Mouse (Mus musculus) hindbrain, embryonic 13.5 days (tissue): ENCODE results near the gene Cdkn2aip. TPM values are rescaled to one million over a fixed set of nuclear protein-coding genes. Genes with fewer than 3 reads are reported as not detected.

ENCODE experiments used
- ATAC-seq: fragments of 200-750 bp; cut with Nextera tagmentation; 2 replicates; pipeline ENCODE4 v1.8.0; 2017; ENCODE audit warnings: moderate TSS enrichment; ENCODE audit not compliant: low FRiP score
- H3K27ac ChIP-seq: fragments of 300-500 bp; sonication (generic); 2 replicates; pipeline ENCODE4 v1.5.1; 2015; ENCODE audit warnings: inconsistent platforms, mild to moderate bottlenecking, moderate library complexity
- H3K27me3 ChIP-seq: fragments of 300-500 bp; sonication (generic); 2 replicates; pipeline ENCODE4 v1.6.1; 2015; ENCODE audit warnings: mild to moderate bottlenecking, inconsistent platforms
- H3K36me3 ChIP-seq: fragments of 300-500 bp; sonication (generic); 2 replicates; pipeline ENCODE4 v1.6.1; 2015; ENCODE audit warnings: mild to moderate bottlenecking, inconsistent platforms
- H3K4me1 ChIP-seq: fragments of 300-500 bp; sonication (generic); replicated peaks from 2 replicates; pipeline ENCODE4 v1.6.1; 2015; ENCODE audit warnings: inconsistent platforms
- H3K4me2 ChIP-seq: fragments of 300-500 bp; sonication (generic); 2 replicates; pipeline ENCODE4 v1.6.1; 2015; ENCODE audit warnings: inconsistent platforms, mild to moderate bottlenecking, moderate library complexity
- H3K4me3 ChIP-seq: fragments of 300-500 bp; sonication (generic); 2 replicates; pipeline ENCODE4 v1.5.1; 2015; ENCODE audit warnings: mild to moderate bottlenecking, inconsistent platforms
- H3K9ac ChIP-seq: fragments of 300-500 bp; sonication (generic); 2 replicates; pipeline ENCODE4 v1.6.1; 2015; ENCODE audit warnings: mild to moderate bottlenecking, inconsistent platforms
- H3K9me3 ChIP-seq: fragments of 300-500 bp; sonication (generic); 2 replicates; pipeline ENCODE4 v1.6.1; 2016; ENCODE audit warnings: inconsistent platforms
- WGBS: fragments of 180-500 bp; shearing (Covaris S2); methylation state at CpG from one replicate; pipeline ENCODE4 v1.1.7; 2015; 5-methylcytosine and 5-hydroxymethylcytosine counted together
- polyA plus RNA-seq: library from polyadenylated mRNA; unstranded; fragments of >200 nt; fragmentation: Nextera tagmentation; extraction: Ambion mirVana; gene quantifications from 2 replicates; pipeline ENCODE4 v1.2.1, GENCODE M21; 2015

Cdkn2aip gene
- 41.0 and 41.4 TPM in 2 replicates for polyA plus RNA-seq

DNA sequence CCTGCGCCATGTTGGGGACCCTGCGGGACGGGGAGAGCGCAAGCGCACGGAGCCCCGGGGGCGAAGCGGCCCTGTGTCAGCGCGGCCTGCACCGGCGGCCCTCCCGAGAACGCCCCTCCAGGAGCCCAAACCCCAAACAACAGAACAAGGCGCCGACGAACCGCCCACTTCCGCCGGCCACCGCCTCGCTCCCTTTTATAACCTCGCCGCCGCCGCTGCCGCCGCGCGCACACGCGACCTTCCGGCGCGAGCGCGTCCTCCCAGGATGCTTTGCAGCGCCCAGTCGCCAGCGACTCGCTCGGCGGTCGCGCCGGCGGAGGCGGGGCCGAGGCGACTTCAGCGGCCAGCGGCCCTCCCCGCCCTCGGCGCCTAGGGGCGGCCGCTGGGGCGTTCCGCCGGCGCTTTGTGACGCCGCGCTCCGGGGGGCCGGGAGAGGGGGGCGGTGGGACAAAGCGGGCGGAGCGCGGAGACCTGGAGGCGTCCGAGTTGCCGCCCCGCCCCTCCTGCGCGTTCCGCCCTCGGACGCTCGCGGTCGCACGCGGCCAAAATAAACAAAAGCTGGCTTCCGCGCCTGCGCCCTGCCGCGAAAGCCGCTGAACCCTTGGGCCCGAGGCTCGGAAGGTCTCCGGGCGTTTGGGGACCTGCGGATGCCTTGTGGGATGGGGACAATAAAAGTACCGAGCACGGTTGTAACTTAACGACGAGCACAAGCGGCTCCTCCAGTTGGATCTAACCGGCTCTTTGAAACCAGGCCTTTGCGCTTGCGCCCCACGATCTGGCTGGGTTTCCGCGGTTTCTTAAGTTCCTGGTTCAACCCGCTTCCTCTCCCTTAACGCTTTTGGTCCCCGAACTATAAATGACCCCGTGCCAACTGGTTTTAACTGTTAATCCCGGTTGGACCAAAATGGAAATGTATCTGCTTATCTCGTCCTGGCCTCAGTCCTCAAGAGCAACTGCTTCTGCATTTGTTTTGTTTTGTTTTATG, at the start of gene Cdkn2aip:
Gene Cdkn2aip, minus strand, starts transcription at position 172 of the 985 bp plus-strand sequence.
- H3K4me2 ChIP-seq, result peak within 1 kb of the TSS; percentile 70
- H3K27ac ChIP-seq, result peak within 1 kb of the TSS; percentile 96
- peaks cover 16% of the 10 kb centered on the region for H3K36me3 ChIP-seq
- H3K27me3 ChIP-seq, result no peaks in the 10 kb centered on the region
- WGBS, result under 1% methylated on average over 112 of the region's 114 CpGs
- peaks cover 25% of the 10 kb centered on the region for H3K4me1 ChIP-seq
- ATAC-seq, result peak; percentile 95
- H3K4me3 ChIP-seq, result peak within 1 kb of the TSS; percentile 98
- H3K9ac ChIP-seq, result peak within 1 kb of the TSS; percentile 96
- no peaks in the 10 kb centered on the region for H3K9me3 ChIP-seq

DNA sequence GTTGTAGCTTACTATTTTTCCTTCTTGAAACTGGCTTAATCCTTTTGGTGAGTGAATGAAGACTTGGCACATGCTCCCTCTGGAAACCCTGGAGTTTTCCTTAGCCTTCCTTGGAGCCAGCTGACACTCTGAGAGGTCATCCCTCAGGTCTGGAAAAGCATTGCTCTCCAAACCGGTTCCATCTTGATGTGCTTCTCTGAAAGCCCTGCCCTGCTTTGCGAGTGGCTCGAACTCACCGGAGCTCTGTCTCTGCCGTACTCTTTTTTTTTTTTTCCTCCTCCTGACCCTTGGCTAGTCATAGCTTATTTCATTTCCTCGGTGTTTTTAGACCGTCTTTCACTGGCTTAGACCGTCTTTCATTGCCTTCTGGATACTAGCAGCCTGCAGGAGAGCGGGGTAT, 49.5 kb upstream of the Cdkn2aip start:
- Histone ChIP-seq H3K27me3 (peaks cover 3% of the 10 kb centered on the region; the same call in 1 of the 2 replicates), H3K9ac (no peak overlapping the region), H3K27ac (no peak overlapping the region), H3K4me2 (peak overlapping the region; percentile 35), H3K4me3 (no peak overlapping the region), H3K4me1 (peaks cover 20% of the 10 kb centered on the region), H3K9me3 (no peaks in the 10 kb centered on the region), H3K36me3 (no peaks in the 10 kb centered on the region)
- ATAC-seq, result no peak
- WGBS, result 38% methylated on average over 9 of the region's 9 CpGs

DNA sequence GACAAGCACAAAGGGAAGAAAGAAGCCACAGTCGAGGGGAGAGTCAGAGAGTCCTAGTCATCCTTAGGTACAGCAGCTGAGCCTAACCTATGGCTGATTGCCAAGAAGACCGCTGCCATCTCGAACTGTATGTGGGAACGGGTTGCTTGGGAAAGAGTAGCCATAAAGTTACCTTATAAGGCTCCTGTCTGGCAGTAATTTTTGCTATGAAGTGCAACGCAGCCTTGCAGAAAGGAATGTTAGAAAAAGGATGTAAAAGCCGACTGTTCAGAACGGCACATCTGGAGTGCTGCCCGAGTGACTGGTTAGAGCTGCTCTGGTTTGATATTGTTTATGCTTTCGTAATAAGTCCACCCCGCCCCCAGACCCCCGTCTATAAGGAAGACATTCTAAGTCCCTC, 47.0 kb upstream of the Cdkn2aip start:
- no peak overlapping the region for H3K4me3 ChIP-seq
- no peak overlapping the region for H3K4me2 ChIP-seq
- no peak overlapping the region for H3K27ac ChIP-seq
- H3K9ac ChIP-seq, result no peak overlapping the region
- H3K4me1 ChIP-seq, result peaks cover 20% of the 10 kb centered on the region
- no peaks in the 10 kb centered on the region for H3K36me3 ChIP-seq
- no peak for ATAC-seq
- WGBS, result 72% methylated on average over 11 of the region's 11 CpGs
- peaks cover 3% of the 10 kb centered on the region; the same call in 1 of the 2 replicates for H3K27me3 ChIP-seq
- no peaks in the 10 kb centered on the region for H3K9me3 ChIP-seq

DNA sequence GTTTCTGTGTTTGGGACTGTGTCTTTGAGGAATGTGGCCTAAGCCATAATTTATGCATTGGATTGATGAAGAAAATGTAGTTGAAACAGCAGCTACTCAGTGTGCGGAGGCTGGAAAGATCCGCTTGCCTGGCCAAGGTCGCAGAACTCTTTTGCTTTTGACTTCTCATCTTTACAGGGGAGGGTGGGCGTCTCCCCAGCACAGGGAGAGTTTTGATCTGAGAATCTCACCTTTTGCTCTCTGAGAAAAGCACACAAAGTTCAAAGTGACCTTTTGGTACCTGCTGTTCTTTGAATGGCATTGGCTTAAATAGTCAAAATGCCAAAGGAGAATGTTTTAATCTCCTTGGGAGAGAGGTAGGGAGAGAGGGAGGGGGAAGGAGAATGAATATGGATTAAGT, 46.5 kb upstream of the Cdkn2aip start:
- Histone ChIP-seq H3K4me1 (peaks cover 20% of the 10 kb centered on the region), H3K4me2 (no peak overlapping the region), H3K27ac (no peak overlapping the region), H3K9ac (no peak overlapping the region), H3K9me3 (no peaks in the 10 kb centered on the region), H3K36me3 (no peaks in the 10 kb centered on the region), H3K4me3 (no peak overlapping the region), H3K27me3 (peaks cover 3% of the 10 kb centered on the region; the same call in 1 of the 2 replicates)
- no peak for ATAC-seq
- 76% methylated on average over 4 of the region's 4 CpGs for WGBS

DNA sequence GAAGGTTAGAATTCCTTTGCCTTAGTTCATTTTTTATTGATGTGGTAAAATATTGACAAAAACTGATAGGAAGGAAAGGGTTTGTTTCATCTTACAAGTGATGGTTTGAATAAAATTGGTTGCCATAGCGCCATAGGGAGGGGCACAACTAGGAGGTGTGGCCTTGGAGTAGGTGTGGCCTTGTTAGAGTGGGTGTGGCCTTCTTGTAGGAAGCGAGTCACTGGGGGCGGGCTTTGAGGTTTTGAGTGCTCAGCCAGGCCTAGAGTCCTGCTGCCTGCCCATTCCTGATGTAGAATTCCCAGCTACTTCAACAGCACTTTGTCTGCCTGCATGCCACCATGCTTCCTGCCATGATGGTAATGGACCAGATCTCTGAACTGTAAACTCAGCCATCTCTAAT, 39.4 kb upstream of the Cdkn2aip start:
- H3K27me3 ChIP-seq, result no peaks in the 10 kb centered on the region
- no peaks in the 10 kb centered on the region for H3K36me3 ChIP-seq
- no peak overlapping the region for H3K27ac ChIP-seq
- WGBS, result 88% methylated on average over 3 of the region's 3 CpGs
- ATAC-seq, result no peak
- no peak overlapping the region for H3K9ac ChIP-seq
- H3K4me2 ChIP-seq, result no peak overlapping the region
- no peaks in the 10 kb centered on the region for H3K4me1 ChIP-seq
- no peaks in the 10 kb centered on the region for H3K9me3 ChIP-seq
- no peak overlapping the region for H3K4me3 ChIP-seq

DNA sequence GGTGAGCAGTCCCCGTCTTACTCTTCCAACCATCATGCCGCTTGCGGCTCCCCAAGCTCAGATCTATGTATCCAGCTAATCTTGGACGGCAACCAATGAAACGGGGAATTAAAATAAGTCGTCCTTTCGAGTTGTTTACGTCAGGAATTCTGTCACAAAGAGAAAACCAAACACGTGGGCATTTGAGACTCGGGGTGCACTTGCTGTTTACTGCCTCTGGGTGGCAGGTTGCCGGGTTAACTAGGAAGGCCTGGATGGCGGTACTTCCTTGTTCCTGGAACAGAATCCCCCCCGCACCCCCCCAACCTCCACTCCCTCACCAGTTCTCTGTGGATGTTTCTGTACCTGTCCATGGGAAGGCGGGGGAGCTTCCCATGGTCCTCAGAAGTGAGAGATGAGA, 36.4 kb upstream of the Cdkn2aip start:
- 49% methylated on average over 14 of the region's 14 CpGs for WGBS
- ATAC-seq, result no peak
- Histone ChIP-seq H3K4me3 (no peak overlapping the region), H3K36me3 (no peaks in the 10 kb centered on the region), H3K27me3 (no peaks in the 10 kb centered on the region), H3K27ac (no peak overlapping the region), H3K4me2 (no peak overlapping the region), H3K4me1 (no peaks in the 10 kb centered on the region), H3K9me3 (no peaks in the 10 kb centered on the region), H3K9ac (no peak overlapping the region)

DNA sequence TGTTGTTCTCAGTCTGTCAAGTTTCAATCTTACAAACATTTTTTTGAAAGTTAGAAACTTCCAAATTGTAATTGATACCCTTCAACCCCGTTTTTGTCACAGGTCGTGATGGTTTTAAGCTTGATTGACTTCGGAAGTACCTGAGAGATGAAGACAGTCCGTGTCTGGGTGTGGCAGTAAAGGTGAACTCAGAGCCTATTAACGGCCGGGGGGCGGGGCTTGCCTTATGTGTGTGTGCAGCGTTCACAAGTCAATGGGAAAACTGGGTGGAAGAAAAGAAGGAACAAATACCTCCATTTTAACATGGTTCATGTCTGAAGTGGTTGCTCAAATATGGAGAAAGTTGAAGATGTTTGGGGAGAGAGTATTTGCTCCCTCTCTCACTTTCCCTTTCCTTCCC, 35.8 kb upstream of the Cdkn2aip start:
- H3K27ac ChIP-seq, result no peak overlapping the region
- no peak overlapping the region for H3K4me3 ChIP-seq
- H3K4me2 ChIP-seq, result no peak overlapping the region
- 75% methylated on average over 8 of the region's 8 CpGs for WGBS
- no peaks in the 10 kb centered on the region for H3K4me1 ChIP-seq
- H3K36me3 ChIP-seq, result no peaks in the 10 kb centered on the region
- H3K27me3 ChIP-seq, result no peaks in the 10 kb centered on the region
- no peak for ATAC-seq
- H3K9ac ChIP-seq, result no peak overlapping the region
- no peaks in the 10 kb centered on the region for H3K9me3 ChIP-seq

DNA sequence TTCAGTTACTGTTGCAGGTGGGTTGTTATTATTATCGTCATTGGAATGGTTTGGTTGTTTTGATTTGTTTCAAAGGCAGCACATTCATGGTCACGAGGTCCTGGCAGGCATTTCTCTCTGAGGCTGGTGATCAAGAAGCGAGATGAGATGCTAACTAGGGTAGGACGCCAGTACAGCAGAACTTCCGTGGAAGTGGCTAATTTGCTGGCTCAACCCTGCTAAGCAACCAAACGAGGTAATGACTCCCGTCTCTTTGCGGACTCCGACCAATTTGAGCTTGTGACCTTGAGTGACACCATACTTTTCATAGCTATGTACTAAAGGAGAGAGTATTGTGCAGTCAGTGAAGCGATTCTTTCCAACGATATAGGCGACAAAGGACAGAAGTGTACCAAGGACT, 32.6 kb upstream of the Cdkn2aip start:
- 59% methylated on average over 12 of the region's 12 CpGs for WGBS
- Histone ChIP-seq H3K4me2 (no peak overlapping the region), H3K27me3 (peaks cover 16% of the 10 kb centered on the region), H3K4me3 (no peak overlapping the region), H3K9ac (no peak overlapping the region), H3K27ac (no peak overlapping the region), H3K36me3 (no peaks in the 10 kb centered on the region), H3K9me3 (no peaks in the 10 kb centered on the region), H3K4me1 (no peaks in the 10 kb centered on the region; the same call in 1 of the 2 replicates)
- ATAC-seq, result no peak

DNA sequence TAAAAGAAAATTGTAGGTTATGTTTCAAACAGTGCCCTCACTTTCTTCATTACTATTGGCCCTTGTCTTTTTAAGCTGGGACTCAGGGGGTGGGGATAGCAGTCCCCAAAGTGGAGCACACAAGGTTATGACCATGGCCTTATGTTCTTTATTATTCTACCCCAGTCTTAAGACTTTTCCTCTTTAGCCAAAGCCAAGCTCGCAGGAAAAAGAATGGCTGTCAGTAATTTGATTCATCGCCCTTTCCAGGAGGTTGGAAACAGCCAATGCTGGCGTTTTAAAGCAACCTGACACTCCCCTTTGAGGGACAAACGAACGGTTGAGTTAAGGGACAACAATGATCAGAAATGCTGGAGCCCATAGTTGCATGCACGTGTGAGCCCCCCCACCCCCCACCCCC, 32.1 kb upstream of the Cdkn2aip start:
- H3K27ac ChIP-seq, result no peak overlapping the region
- H3K9me3 ChIP-seq, result no peaks in the 10 kb centered on the region
- H3K4me3 ChIP-seq, result no peak overlapping the region
- H3K4me1 ChIP-seq, result no peaks in the 10 kb centered on the region; the same call in 1 of the 2 replicates
- no peaks in the 10 kb centered on the region for H3K36me3 ChIP-seq
- 17% methylated on average over 6 of the region's 6 CpGs for WGBS
- no peak overlapping the region for H3K4me2 ChIP-seq
- no peak for ATAC-seq
- H3K27me3 ChIP-seq, result peaks cover 21% of the 10 kb centered on the region
- no peak overlapping the region for H3K9ac ChIP-seq

DNA sequence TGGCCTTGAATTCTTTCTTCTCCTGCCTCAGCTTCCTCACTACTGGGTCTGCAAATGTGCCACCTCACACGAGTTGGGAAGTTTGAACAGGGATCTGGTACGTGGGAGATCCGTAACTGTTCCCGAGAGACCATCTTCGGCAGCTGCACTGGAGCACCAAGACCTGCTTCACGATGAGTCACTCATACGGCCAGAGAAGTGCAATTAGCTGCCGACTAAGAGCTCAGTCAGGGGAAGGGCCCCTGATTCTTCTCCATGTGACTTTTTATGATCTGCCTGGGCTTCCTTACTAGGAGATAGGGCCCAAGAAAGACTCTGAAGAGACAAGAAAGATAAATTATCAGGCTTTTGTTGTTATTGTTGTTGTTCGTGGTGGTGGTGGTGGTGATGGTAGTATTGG, 31.1 kb upstream of the Cdkn2aip start:
- H3K9me3 ChIP-seq, result no peaks in the 10 kb centered on the region
- H3K36me3 ChIP-seq, result no peaks in the 10 kb centered on the region
- H3K4me1 ChIP-seq, result no peaks in the 10 kb centered on the region; the same call in 1 of the 2 replicates
- no peak overlapping the region for H3K4me2 ChIP-seq
- H3K4me3 ChIP-seq, result no peak overlapping the region
- no peak overlapping the region for H3K9ac ChIP-seq
- 84% methylated on average over 9 of the region's 9 CpGs for WGBS
- ATAC-seq, result no peak
- H3K27me3 ChIP-seq, result peaks cover 24% of the 10 kb centered on the region
- H3K27ac ChIP-seq, result no peak overlapping the region

DNA sequence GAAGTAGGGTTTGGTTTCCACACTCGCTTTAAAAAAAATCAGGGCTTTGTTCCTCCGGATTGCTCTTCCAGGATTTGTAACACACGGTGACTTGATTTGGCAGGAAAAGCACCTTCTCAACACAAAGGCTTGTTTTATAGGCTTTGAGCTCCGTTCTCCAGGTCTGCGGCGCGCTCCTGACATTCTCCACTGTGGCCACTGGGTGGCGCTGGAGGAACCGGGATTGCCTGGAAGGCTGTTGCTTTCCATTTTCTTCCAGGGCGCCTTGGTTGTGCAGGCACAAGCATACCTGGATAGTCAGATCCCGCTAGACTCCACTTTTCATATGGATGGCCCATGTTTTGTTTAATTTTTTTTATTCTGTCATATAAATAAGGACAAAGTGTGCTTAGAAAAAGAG, 29.7 kb upstream of the Cdkn2aip start:
- 9% methylated on average over 11 of the region's 11 CpGs for WGBS
- peak; percentile 56; the same call in 1 of the 2 replicates for ATAC-seq

DNA sequence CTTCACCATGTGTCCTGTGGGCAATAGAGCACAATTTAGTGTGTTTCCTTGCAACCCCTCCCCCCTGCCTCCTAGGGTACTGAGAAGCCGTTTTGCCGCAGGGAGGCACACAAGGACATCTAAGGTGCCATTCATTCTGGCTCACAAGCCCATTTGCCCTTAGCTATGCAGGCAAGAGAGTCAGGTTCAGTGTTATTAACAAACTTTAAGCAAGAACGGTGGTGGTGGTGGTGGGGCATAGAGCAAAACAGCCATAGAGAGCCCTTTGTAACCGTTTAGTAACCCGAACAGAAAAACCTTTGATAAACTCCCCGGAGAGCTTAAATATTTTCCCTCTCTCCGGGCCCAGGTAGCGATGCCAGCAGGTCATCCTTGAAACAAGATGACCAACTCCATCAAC, 29.3 kb upstream of the Cdkn2aip start:
- no peak overlapping the region for H3K9ac ChIP-seq
- 40% methylated on average over 8 of the region's 8 CpGs for WGBS
- H3K27ac ChIP-seq, result no peak overlapping the region
- no peak for ATAC-seq
- H3K9me3 ChIP-seq, result no peaks in the 10 kb centered on the region
- no peaks in the 10 kb centered on the region; the same call in 1 of the 2 replicates for H3K4me1 ChIP-seq
- no peak overlapping the region for H3K4me3 ChIP-seq
- no peaks in the 10 kb centered on the region for H3K36me3 ChIP-seq
- peak overlapping the region; percentile 37; the same call in 1 of the 2 replicates for H3K4me2 ChIP-seq
- peaks cover 24% of the 10 kb centered on the region for H3K27me3 ChIP-seq

More for the DNA sequence above, 29.7 kb upstream of the Cdkn2aip start:
- Histone ChIP-seq H3K4me3 (no peak overlapping the region), H3K9ac (no peak overlapping the region), H3K27me3 (peaks cover 24% of the 10 kb centered on the region), H3K27ac (no peak overlapping the region), H3K9me3 (no peaks in the 10 kb centered on the region), H3K4me1 (no peaks in the 10 kb centered on the region; the same call in 1 of the 2 replicates), H3K4me2 (peak overlapping the region; percentile 37; the same call in 1 of the 2 replicates), H3K36me3 (no peaks in the 10 kb centered on the region)
